Mouse (Mus musculus): ENCODE results near the gene Abca8b. TPM values are rescaled to one million over a fixed set of nuclear protein-coding genes. Genes with fewer than 3 reads are reported as not detected.

The Abca8b gene
- total and polyA plus RNA-seq, 2 experiments from 2014 or later = 1.3 to 5.4 TPM

- DNase-seq (ENCODE audit: low spot score) (no peak), ATAC-seq (ENCODE audit: low FRiP score) (no peak)
- H3K4me3 ChIP-seq (ENCODE audit: low read depth, low read length) = no peak overlapping the region
- no peak overlapping the region for H3K4me2 ChIP-seq (ENCODE audit: low read depth, low read length, poor library complexity, severe bottlenecking)
- no peak overlapping the region for H3K9ac ChIP-seq (replicated peaks; ENCODE audit: low read length, poor library complexity, severe bottlenecking)
- no peak overlapping the region for H3K27ac ChIP-seq (ENCODE audit: low read depth, low read length)
- H3K9me3 ChIP-seq (ENCODE audit: low read length) = no peaks in the 10 kb centered on the region
- no peaks in the 10 kb centered on the region for H3K36me3 ChIP-seq (ENCODE audit: insufficient read depth, low read length)
- TF ChIP-seq CTCF (IDR thresholded peaks at IDR 0.05) = no peak
- H3K27me3 ChIP-seq (ENCODE audit: insufficient read depth, low read length) = no peaks in the 10 kb centered on the region
- no peaks in the 10 kb centered on the region for H3K4me1 ChIP-seq (ENCODE audit: insufficient read depth, low read length)
- 92% methylated on average over 6 of the region's 6 CpGs for WGBS
Observed at GRCm38 (mm10) chr11:109898791-109899467, 96.7 kb downstream of the Abca8b start.

GRCm38 (mm10) chr11:109895952-109896530 is 99.6 kb downstream of the Abca8b start:
- Histone ChIP-seq H3K4me2 (ENCODE audit: low read depth, low read length, poor library complexity, severe bottlenecking) (no peak overlapping the region), H3K27ac (ENCODE audit: low read depth, low read length) (no peak overlapping the region), H3K9ac (replicated peaks; ENCODE audit: low read length, poor library complexity, severe bottlenecking) (no peak overlapping the region), H3K4me3 (ENCODE audit: low read depth, low read length) (no peak overlapping the region), H3K27me3 (ENCODE audit: insufficient read depth, low read length) (no peaks in the 10 kb centered on the region), H3K9me3 (ENCODE audit: low read length) (no peaks in the 10 kb centered on the region), H3K4me1 (ENCODE audit: insufficient read depth, low read length) (no peaks in the 10 kb centered on the region), H3K36me3 (ENCODE audit: insufficient read depth, low read length) (no peaks in the 10 kb centered on the region)
- 70% methylated on average over 6 of the region's 6 CpGs for WGBS
- ATAC-seq (ENCODE audit: low FRiP score) = no peak
- DNase-seq (ENCODE audit: low spot score) = no peak
- TF ChIP-seq CTCF (IDR thresholded peaks at IDR 0.05) = no peak

DNA sequence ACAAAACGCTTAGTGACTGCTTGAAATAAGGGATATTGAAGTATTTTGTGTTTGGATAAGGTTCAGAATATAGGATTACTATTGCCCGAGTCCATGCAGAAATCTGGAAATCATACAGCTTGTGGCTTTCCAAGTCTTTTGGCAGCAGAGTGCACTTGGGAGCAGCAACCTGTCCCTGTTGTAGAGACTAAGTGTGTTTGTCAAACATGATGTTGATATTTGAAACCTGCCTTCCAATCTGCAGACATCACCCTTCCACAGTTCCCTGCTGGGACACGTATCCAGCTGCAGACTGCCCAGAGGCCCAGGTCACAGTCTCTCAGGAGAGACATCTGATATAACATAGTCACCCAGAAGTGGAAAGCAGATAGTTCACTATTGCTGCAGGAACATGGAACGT is 100.1 kb downstream of the Abca8b start:
- Histone ChIP-seq H3K27me3 (ENCODE audit: insufficient read depth, low read length) (no peaks in the 10 kb centered on the region), H3K9ac (replicated peaks; ENCODE audit: low read length, poor library complexity, severe bottlenecking) (no peak overlapping the region), H3K27ac (ENCODE audit: low read depth, low read length) (no peak overlapping the region), H3K4me1 (ENCODE audit: insufficient read depth, low read length) (no peaks in the 10 kb centered on the region), H3K36me3 (ENCODE audit: insufficient read depth, low read length) (no peaks in the 10 kb centered on the region), H3K4me3 (ENCODE audit: low read depth, low read length) (no peak overlapping the region), H3K4me2 (ENCODE audit: low read depth, low read length, poor library complexity, severe bottlenecking) (no peak overlapping the region), H3K9me3 (ENCODE audit: low read length) (no peaks in the 10 kb centered on the region)
- no peak for DNase-seq (ENCODE audit: low spot score)
- ATAC-seq (ENCODE audit: low FRiP score) = no peak
- TF ChIP-seq CTCF (IDR thresholded peaks at IDR 0.05) = no peak
- 77% methylated on average over 4 of the region's 4 CpGs for WGBS

GRCm38 (mm10) chr11:109893894-109894804 is 101.5 kb downstream of the Abca8b start:
- no peak for DNase-seq (ENCODE audit: low spot score)
- Histone ChIP-seq H3K9me3 (ENCODE audit: low read length) (no peaks in the 10 kb centered on the region), H3K36me3 (ENCODE audit: insufficient read depth, low read length) (no peaks in the 10 kb centered on the region), H3K27ac (ENCODE audit: low read depth, low read length) (no peak overlapping the region), H3K4me2 (ENCODE audit: low read depth, low read length, poor library complexity, severe bottlenecking) (no peak overlapping the region), H3K4me3 (ENCODE audit: low read depth, low read length) (no peak overlapping the region), H3K4me1 (ENCODE audit: insufficient read depth, low read length) (no peaks in the 10 kb centered on the region), H3K27me3 (ENCODE audit: insufficient read depth, low read length) (no peaks in the 10 kb centered on the region), H3K9ac (replicated peaks; ENCODE audit: low read length, poor library complexity, severe bottlenecking) (no peak overlapping the region)
- WGBS = 91% methylated on average over 3 of the region's 3 CpGs
- no peak for TF ChIP-seq CTCF (IDR thresholded peaks at IDR 0.05)
- ATAC-seq (ENCODE audit: low FRiP score) = no peak

- no peaks in the 10 kb centered on the region for H3K4me1 ChIP-seq (ENCODE audit: insufficient read depth, low read length)
- H3K4me2 ChIP-seq (ENCODE audit: low read depth, low read length, poor library complexity, severe bottlenecking) = no peak overlapping the region
- H3K36me3 ChIP-seq (ENCODE audit: insufficient read depth, low read length) = no peaks in the 10 kb centered on the region
- ATAC-seq (ENCODE audit: low FRiP score) = no peak
- no peak overlapping the region for H3K4me3 ChIP-seq (ENCODE audit: low read depth, low read length)
- H3K27ac ChIP-seq (ENCODE audit: low read depth, low read length) = no peak overlapping the region
- peak; percentile 70 for TF ChIP-seq CTCF (IDR thresholded peaks at IDR 0.05)
- H3K27me3 ChIP-seq (ENCODE audit: insufficient read depth, low read length) = no peaks in the 10 kb centered on the region
- peak; percentile 55 for DNase-seq (ENCODE audit: low spot score)
- 67% methylated on average over 4 of the region's 4 CpGs for WGBS
- no peak overlapping the region for H3K9ac ChIP-seq (replicated peaks; ENCODE audit: low read length, poor library complexity, severe bottlenecking)
- H3K9me3 ChIP-seq (ENCODE audit: low read length) = no peaks in the 10 kb centered on the region
Observed at GRCm38 (mm10) chr11:109891989-109892386, 103.7 kb downstream of the Abca8b start.

Data from midbrain, postnatal 0 days (tissue).